Mouse (Mus musculus) CH12.LX (cell line): ENCODE results near the gene Pdia3. TPM values are rescaled to one million over a fixed set of nuclear protein-coding genes. Genes with fewer than 3 reads are reported as not detected.

Experiments used
- DNase-seq: peaks from one replicate; pipeline ENCODE4 v3.0.0-alpha.2; 2013; ENCODE audit errors: extremely low read depth
- H3K27ac ChIP-seq: 2 replicates; pipeline ENCODE4 v1.5.1; 2012; ENCODE audit warnings: low read depth, mild to moderate bottlenecking, control low read depth, moderate library complexity; ENCODE audit not compliant: insufficient read depth
- H3K27me3 ChIP-seq: replicated peaks from 2 replicates; pipeline ENCODE3; 2012; ENCODE audit warnings: inconsistent platforms
- H3K36me3 ChIP-seq, 2 experiments: replicated peaks in 1 of 2; 2 replicates each; pipeline versions ENCODE3 to v1.6.1; 2012; ENCODE audit warnings: inconsistent platforms in 1 of 2, low read length in 1 of 2, mild to moderate bottlenecking in 1 of 2, mixed read lengths in 1 of 2, moderate library complexity in 1 of 2; ENCODE audit not compliant: control insufficient read depth in 1 of 2, insufficient read depth in 1 of 2
- H3K4me1 ChIP-seq, 2 experiments: 2 replicates each; pipeline ENCODE4 v1.6.1; 2012; ENCODE audit warnings: inconsistent platforms in 1 of 2, moderate library complexity in 1 of 2; ENCODE audit not compliant: insufficient read depth in 2 of 2, control insufficient read depth in 1 of 2
- H3K4me2 ChIP-seq: 2 replicates; pipeline ENCODE4 v1.6.1; 2012; ENCODE audit warnings: low read depth, mild to moderate bottlenecking, control low read depth; ENCODE audit not compliant: poor library complexity, insufficient read depth, severe bottlenecking
- H3K4me3 ChIP-seq, 3 experiments: fragments of 150-350 bp in 1 of 3; sonication (generic) in 1 of 3; replicated peaks in 1 of 3; 2 replicates each; pipeline versions ENCODE3 to v1.5.1; 2011 to 2012; ENCODE audit warnings: low read depth in 2 of 3, low read length in 2 of 3, mild to moderate bottlenecking in 2 of 3, moderate library complexity in 2 of 3, control low read depth in 1 of 3, improper control_type of control experiment in 1 of 3, inconsistent platforms in 1 of 3, mixed read lengths in 1 of 3; ENCODE audit not compliant: poor library complexity in 1 of 3
- H3K79me2 ChIP-seq: replicated peaks from 2 replicates; pipeline ENCODE4 v1.6.1; 2012; ENCODE audit warnings: mild to moderate bottlenecking, moderate library complexity; ENCODE audit not compliant: control insufficient read depth, poor library complexity, insufficient read depth, severe bottlenecking; ENCODE audit errors: extremely low read depth
- H3K9ac ChIP-seq: 2 replicates; pipeline ENCODE4 v1.6.1; 2012; ENCODE audit warnings: low read depth, mild to moderate bottlenecking, control low read depth, moderate library complexity; ENCODE audit not compliant: insufficient read depth
- H3K9me3 ChIP-seq: replicated peaks from 2 replicates; pipeline ENCODE3; 2012; ENCODE audit warnings: low read length, inconsistent platforms, mixed read lengths
- BHLHE40 ChIP-seq: IDR thresholded peaks from 2 replicates; pipeline ENCODE4 v1.6.1; 2011; ENCODE audit warnings: mild to moderate bottlenecking, low read depth, low read length, improper control_type of control experiment
- GABPA ChIP-seq: IDR thresholded peaks from 2 replicates; pipeline ENCODE4 v1.6.1; 2012; ENCODE audit warnings: low read depth, low read length, improper control_type of control experiment, inconsistent platforms; ENCODE audit not compliant: insufficient replicate concordance
- HCFC1 ChIP-seq: IDR thresholded peaks from 2 replicates; pipeline ENCODE4 v1.6.1; 2012; ENCODE audit warnings: low read depth, mild to moderate bottlenecking, inconsistent platforms, low read length, improper control_type of control experiment
- IRF4 ChIP-seq: IDR thresholded peaks from 2 replicates; pipeline ENCODE4 v1.6.1; 2014; ENCODE audit warnings: low read depth, mild to moderate bottlenecking, inconsistent platforms, low read length, improper control_type of control experiment
- JUN ChIP-seq: IDR thresholded peaks from 2 replicates; pipeline ENCODE4 v1.6.1; 2011; ENCODE audit warnings: low read depth, mild to moderate bottlenecking, low read length, improper control_type of control experiment, moderate library complexity; ENCODE audit not compliant: insufficient read depth
- KAT2A ChIP-seq: IDR thresholded peaks from 2 replicates; pipeline ENCODE4 v1.6.1; 2012; ENCODE audit warnings: low read length, improper control_type of control experiment, inconsistent platforms; ENCODE audit not compliant: insufficient replicate concordance
- MAX ChIP-seq: IDR thresholded peaks from 2 replicates; pipeline ENCODE4 v1.6.1; 2011; ENCODE audit warnings: low read length, improper control_type of control experiment
- MEF2A ChIP-seq: IDR thresholded peaks from 2 replicates; pipeline ENCODE4 v1.6.1; 2014; ENCODE audit warnings: low read depth, mild to moderate bottlenecking, inconsistent platforms, low read length, improper control_type of control experiment, borderline replicate concordance
- MXI1 ChIP-seq: IDR thresholded peaks from 2 replicates; pipeline ENCODE4 v1.6.1; 2011; ENCODE audit warnings: mild to moderate bottlenecking, low read depth, low read length, improper control_type of control experiment
- MYC ChIP-seq: IDR thresholded peaks from 2 replicates; pipeline ENCODE4 v1.6.1; 2011; ENCODE audit warnings: low read depth, mild to moderate bottlenecking, improper control_type of control experiment, low read length
- NELFE ChIP-seq: IDR thresholded peaks from 2 replicates; pipeline ENCODE4 v1.6.1; 2011; ENCODE audit warnings: low read depth, low read length, improper control_type of control experiment
- NRF1 ChIP-seq: IDR thresholded peaks from 2 replicates; pipeline ENCODE4 v1.6.1; 2014; ENCODE audit warnings: low read depth, mild to moderate bottlenecking, inconsistent platforms, low read length, improper control_type of control experiment, moderate library complexity
- PAX5 ChIP-seq: IDR thresholded peaks from 2 replicates; pipeline ENCODE4 v1.6.1; 2012; ENCODE audit warnings: low read length, inconsistent platforms, mixed read lengths
- POLR2A ChIP-seq: IDR thresholded peaks from 2 replicates; pipeline ENCODE4 v1.6.1; 2011; ENCODE audit warnings: low read depth, mild to moderate bottlenecking, improper control_type of control experiment, low read length
- RAD21 ChIP-seq: IDR thresholded peaks from 2 replicates; pipeline ENCODE4 v1.6.1; 2011; ENCODE audit warnings: low read depth, mild to moderate bottlenecking, low read length, improper control_type of control experiment, moderate library complexity
- RCOR1 ChIP-seq: conservative IDR thresholded peaks from 2 replicates; pipeline ENCODE4 v1.6.1; 2012; ENCODE audit warnings: low read depth, mild to moderate bottlenecking, inconsistent platforms, low read length, improper control_type of control experiment
- USF1 ChIP-seq: IDR thresholded peaks from 2 replicates; pipeline ENCODE4 v1.6.1; 2014; ENCODE audit warnings: low read depth, mild to moderate bottlenecking, inconsistent platforms, low read length, improper control_type of control experiment
- ZC3H11A ChIP-seq: IDR thresholded peaks from 2 replicates; pipeline ENCODE4 v1.6.1; 2012; ENCODE audit warnings: low read depth, mild to moderate bottlenecking, inconsistent platforms, low read length, improper control_type of control experiment
- ZNF384 ChIP-seq: IDR thresholded peaks from 2 replicates; pipeline ENCODE4 v1.6.1; 2012; ENCODE audit warnings: low read depth, low read length, improper control_type of control experiment, inconsistent platforms
- dilution Hi-C: fragments of 300-500 bp; cut with MboI; formaldehyde crosslinking; loops from 2 replicates; pipeline ENCODE4 v1.14.3; 2020; ENCODE audit warnings: low sequenced_read_pairs; ENCODE audit not compliant: extremely low pct_unique_long_range_greater_than_20kb, extremely low pct_ligation_motif_present
- in situ Hi-C: fragments of 300-500 bp; cut with MboI; formaldehyde crosslinking; loops from 3 replicates; pipeline ENCODE4 v1.14.3; 2019; ENCODE audit warnings: low sequenced_read_pairs, low pct_ligation_motif_present, low pct_unique_long_range_greater_than_20kb, mixed read lengths
- polyA plus RNA-seq: library from polyadenylated mRNA; unstranded; fragments of >175 nt; gene quantifications from 2 replicates; pipeline ENCODE4 v1.2.1, GENCODE M21; 2012; ENCODE audit warnings: low read depth; ENCODE audit not compliant: insufficient read length
- total RNA-seq, 2 experiments: library from RNA; depleted of rRNA; stranded (reverse); fragments of 300-350 nt in 1 of 2; fragments of >200 nt in 1 of 2; gene quantifications; 2 replicates each; pipeline ENCODE4 v1.2.3; 2012 to 2014

Gene Pdia3
- total and polyA plus RNA-seq, 3 experiments = 54.5 to 406 (median 169) TPM

- H3K36me3 ChIP-seq = peaks cover 30 to 43% of the 10 kb centered on the region in 2 experiments
- no peak overlapping the region for H3K4me3 ChIP-seq
- no peaks in the 10 kb centered on the region for H3K79me2 ChIP-seq
- H3K27me3 ChIP-seq = peaks cover 9% of the 10 kb centered on the region
- no peaks in the 10 kb centered on the region for H3K9me3 ChIP-seq
- peaks cover 6 to 24% of the 10 kb centered on the region in 2 experiments for H3K4me1 ChIP-seq
- in situ Hi-C loops = no loop called here
- H3K4me2 ChIP-seq = no peak overlapping the region
- no peak for DNase-seq
- dilution Hi-C loops = no loop called here
- TF ChIP-seq POLR2A (0 out of 2 replicates have a peak, but pooled peaks have one; percentile 9), MYC (no peak), GABPA (no peak), RCOR1 (no peak), MEF2A (no peak), USF1 (no peak)
- H3K27ac ChIP-seq = no peak overlapping the region
- no peak overlapping the region for H3K9ac ChIP-seq
Observed at GRCm38 (mm10) chr2:121439746-121440145, 26.2 kb downstream of the Pdia3 start.

- no peaks in the 10 kb centered on the region for H3K9me3 ChIP-seq
- in situ Hi-C loops = no loop called here
- DNase-seq = no peak
- no peak overlapping the region for H3K4me2 ChIP-seq
- no peak for TF ChIP-seq RAD21
- TF ChIP-seq POLR2A = no peak
- no peak for TF ChIP-seq GABPA
- TF ChIP-seq JUN = no peak
- no peak for TF ChIP-seq HCFC1
- no peak for TF ChIP-seq MAX
- no peak for TF ChIP-seq NRF1
- TF ChIP-seq IRF4 = no peak
- no peak for TF ChIP-seq PAX5
- no peak for TF ChIP-seq KAT2A
- TF ChIP-seq NELFE = no peak
- no peak for TF ChIP-seq RCOR1
- TF ChIP-seq ZNF384 = no peak
- TF ChIP-seq BHLHE40 = no peak
- no peak for TF ChIP-seq MXI1
- no peak for TF ChIP-seq ZC3H11A
- TF ChIP-seq, all 38 proteins: peak for 0
- peaks cover 21% of the 10 kb centered on the region for H3K27me3 ChIP-seq
- dilution Hi-C loops = no loop called here
- no peak overlapping the region for H3K4me3 ChIP-seq
- peaks cover 21 to 32% of the 10 kb centered on the region in 2 experiments for H3K36me3 ChIP-seq
- H3K27ac ChIP-seq = no peak overlapping the region
- H3K9ac ChIP-seq = no peak overlapping the region
- H3K4me1 ChIP-seq = peaks cover 6 to 30% of the 10 kb centered on the region in 2 experiments
- H3K79me2 ChIP-seq = no peaks in the 10 kb centered on the region
Observed at GRCm38 (mm10) chr2:121440834-121441605, 27.4 kb downstream of the Pdia3 start.
